Mouse (Mus musculus) frontal cortex, postnatal 14 days (tissue): Measurements from ENCODE around the gene Bcas3.
"Not testable (repeated sequence)": the region's sequence is repeated elsewhere in the genome, so short reads cannot be mapped to it uniquely, and the experiment has no call there.

ENCODE experiments used
- DNase-seq, 2 experiments: peaks; one replicate each; pipeline ENCODE4 v3.0.0; 2022; ENCODE audit warnings: low spot score in 2 of 2

Gene Bcas3

DNA sequence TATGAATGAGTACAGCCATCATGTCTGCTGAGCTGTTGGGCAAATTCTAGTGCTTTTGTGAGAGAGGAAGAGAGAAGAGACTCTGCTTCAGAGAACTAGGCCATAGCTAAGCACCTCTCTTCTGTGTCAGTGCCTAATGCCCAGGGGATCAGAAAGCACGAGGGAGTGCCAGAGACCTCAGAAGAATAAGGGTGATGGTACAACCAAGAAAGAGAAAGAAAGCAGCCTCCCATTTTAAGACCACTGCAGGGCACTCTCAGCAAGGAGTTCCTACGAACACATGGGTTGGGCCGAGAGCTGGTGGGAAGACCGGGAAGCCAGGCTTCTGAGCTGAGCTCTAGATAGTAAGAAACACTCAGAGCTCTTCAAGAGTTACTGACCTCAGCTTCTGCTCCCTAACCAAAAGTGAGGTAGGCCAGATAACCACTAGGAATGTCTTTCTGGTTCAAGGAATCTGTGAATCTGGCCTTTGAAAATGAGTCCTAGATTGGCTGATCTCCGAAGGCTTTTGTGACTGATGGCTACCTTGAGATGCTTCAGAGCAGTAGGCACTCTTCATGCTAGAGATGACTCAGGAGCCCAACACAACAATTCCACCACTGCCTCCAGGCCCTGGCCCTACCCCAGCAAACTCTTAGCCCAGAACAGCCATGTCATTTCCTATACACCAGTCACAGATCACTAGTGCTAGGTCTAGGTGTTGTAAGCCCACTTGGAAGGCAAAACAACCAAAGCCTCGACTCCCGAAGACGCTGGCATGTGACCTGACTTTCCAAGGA is 359.2 kb downstream of the Bcas3 start:
- DNase-seq: no peak

DNA sequence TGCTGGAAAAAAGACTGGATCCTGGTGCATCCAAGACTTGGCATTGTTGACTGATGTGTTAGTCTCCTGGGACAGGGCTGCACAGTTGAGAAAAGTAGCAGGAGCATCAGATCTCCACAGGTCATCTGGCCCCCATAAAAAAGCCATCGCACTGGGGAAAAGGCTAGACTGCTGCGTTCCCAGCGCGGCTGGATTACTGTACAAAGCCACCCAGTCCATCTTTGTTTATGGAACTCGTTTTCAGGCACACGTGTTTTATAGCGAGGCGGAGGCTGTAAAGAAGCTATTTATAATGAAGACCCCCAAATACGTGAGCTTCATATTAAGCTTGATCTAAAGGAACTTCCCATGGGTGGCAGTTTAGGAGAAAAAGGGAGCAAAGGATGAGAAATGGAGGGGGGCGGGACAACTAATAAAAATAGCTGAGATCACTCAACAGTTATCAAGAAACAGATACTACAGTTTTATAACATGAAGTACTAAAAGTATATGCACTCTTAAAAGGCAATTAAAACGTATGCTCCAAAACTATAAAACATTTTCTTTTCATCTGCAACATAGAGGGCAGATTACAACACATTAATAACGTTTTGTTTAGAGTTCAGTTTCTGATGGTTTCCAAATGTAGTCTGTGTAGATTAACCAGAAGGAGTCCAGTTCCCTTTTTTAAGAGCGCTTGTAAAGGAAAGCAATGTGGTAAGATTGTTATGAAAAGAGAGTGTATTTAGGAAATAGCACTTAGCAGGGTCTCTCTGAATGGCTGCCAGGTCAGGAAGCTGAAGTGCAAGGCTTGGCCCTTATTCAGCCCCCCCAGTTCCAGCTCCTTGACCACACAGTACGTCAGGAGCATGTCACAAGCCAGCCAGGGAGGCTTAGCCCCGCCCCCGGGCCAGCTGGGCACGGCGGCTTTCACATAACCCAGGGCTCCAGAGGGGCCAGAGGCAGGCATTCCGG is 360.2 kb downstream of the Bcas3 start:
- no peak for DNase-seq

DNA sequence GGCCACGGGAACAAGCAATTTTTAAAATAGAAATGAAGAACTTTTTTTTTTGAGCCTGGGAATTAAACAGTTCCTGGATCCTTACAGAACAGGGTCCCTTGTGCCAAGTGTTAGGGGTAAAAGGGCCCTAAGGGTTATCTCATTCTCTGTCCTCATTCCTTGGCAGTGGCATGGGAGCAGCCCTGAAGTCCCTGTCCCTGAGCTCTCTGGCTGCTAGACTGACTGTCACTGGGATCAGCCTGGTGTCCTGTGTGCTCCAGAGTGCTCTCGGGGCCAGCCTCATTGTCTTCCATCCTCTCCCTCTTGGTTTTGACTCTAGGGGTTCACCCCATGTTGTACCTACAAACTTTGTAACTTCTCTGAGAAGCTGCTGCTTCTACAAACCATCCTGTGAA is 360.8 kb downstream of the Bcas3 start:
- no peak for DNase-seq

DNA sequence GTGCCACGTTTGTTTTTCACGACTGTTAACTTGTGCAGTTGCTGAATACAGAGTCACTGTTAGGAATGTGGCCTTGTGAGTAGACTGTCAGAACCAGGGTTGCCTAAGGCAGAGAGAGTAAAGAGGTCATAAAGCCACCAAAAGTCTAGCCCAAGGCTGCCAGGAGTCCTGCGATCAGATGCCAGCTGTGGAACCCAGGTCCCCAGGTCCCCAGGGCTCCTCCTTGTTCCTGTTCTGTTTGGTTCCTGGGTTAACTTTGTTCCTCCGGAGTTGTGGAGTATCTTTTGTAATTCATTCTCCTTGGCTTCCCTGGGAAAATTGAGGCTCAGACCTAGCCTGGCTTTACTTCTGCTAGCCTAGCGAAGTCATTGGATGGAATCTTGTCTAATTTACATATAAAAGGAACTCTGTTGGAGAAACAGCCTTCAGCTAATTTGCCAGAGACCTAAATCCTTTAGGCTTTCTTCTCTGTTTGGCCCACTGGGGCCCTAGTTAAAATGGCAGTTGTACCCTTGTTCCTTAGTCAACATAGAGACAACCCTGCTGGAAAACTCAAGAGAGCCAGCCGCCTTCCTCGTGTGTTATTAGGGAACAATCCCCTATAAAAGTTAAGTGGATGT is 361.5 kb downstream of the Bcas3 start:
- DNase-seq: no peak

DNA sequence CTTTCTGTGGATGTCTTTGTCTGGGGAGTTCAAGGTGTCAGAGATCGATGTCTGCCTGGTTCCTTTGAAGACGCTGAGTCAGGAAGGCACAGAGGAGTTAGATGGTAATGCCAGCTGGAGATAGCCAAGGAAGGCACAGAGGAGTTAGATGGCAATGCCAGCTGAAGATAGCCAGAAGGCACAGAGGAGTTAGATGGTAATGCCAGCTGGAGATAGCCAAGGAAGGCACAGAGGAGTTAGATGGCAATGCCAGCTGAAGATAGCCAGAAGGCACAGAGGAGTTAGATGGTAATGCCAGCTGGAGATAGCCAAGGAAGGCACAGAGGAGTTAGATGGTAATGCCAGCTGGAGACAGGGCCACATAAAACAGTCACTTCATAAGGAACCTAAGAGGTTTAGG is 363.8 kb downstream of the Bcas3 start:
- not testable (repeated sequence) for DNase-seq

DNA sequence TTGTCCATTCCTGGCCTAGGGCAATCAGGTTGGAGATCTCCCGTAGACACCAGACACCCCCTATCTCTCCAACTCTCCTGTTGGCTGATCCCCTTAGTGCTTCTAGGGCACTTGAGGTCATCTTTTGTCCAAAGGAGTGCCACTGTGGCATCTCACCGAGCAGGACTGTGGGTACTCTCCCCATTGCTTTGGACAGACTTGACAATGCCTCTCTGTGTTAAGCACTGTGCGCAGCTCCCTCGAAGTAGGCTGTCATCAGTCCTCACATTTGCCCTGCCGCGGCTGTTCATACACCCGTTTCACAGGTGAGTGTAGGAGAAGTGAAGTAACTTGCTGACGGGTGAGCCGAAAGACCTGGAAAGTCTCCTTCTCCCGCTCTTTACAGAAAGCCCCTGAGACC is 366.1 kb downstream of the Bcas3 start:
- DNase-seq: no peak

DNA sequence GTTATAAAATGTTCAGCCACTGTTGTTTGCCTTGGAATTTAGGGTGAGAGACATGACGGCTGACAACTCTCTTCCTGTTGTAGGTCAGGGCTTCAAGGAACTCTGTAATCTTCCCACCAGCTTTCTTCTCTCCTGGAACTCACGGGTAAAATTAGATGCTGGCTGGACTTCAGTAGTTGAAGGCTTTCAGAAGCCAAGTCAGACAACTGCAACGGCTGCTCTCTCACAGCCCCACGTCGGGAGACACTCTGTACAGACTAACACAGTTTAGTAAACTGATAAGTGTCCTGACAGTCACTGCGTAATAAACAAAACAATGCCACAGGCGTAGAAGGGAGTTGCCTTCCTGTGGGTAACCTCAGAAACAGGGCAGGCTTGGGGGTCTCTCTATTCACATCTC is 366.8 kb downstream of the Bcas3 start:
- no peak for DNase-seq

DNA sequence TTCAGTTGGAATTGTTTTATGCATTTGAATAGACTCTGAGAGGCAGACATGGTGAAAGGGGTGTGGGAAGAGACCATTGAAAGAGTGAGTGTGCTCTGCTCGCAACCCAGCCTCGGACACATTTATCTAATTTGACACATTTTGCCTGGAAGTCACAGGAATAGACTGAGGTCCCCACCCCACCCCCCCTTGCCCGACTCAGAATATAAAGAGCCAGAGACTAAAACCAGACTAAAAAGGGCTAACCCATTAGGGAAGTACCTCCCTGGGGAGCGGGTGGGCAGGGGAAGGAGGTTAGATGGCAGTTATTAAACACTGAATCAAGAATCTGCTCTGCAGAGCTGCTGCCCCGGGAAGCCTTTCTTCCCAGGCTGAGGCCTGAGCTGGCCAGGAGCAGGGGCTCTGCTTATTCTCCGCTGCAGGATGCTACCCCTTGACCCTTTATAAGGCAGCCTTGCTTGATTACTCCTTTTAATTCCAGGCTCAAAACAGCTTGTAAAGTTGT is 367.4 kb downstream of the Bcas3 start:
- DNase-seq: no peak

DNA sequence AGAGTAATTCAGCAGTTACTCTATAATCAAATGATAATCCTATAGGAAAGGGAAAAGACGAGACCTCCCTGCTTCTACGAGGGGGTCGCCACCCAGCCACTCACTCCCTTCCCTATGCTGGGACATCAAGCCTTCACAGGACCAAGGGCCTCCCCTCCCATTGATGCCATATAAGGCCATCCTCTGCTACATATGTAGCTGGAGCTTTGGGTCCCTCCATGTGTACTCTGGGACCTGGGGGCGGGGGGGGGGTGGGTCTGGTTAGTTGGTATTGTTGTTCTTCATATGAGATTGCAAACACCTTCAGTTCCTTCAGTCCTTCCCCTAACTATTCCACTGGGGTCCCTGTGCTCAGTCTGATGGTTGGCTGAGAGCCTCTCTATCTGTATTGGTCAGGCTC is 369.0 kb downstream of the Bcas3 start:
- no peak for DNase-seq

DNA sequence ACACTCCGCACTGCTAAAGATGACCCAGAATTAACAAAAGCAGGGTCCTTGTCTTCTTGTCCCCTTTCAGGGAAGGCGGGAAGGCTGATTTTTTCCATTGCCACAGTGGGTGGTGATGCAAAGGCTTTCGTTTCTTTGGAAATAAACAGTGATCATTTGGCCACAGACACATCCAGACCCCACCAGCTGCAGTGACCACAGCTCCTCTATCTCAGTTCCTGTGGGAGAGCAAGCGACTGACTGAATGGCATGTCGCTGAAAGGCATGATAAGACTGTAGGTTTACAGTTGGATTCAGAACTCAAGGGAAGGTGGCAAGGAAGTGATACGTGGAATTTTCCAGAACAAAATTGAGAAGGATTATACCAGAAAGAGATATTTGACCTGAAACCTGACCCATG is 371.2 kb downstream of the Bcas3 start:
- no peak for DNase-seq

DNA sequence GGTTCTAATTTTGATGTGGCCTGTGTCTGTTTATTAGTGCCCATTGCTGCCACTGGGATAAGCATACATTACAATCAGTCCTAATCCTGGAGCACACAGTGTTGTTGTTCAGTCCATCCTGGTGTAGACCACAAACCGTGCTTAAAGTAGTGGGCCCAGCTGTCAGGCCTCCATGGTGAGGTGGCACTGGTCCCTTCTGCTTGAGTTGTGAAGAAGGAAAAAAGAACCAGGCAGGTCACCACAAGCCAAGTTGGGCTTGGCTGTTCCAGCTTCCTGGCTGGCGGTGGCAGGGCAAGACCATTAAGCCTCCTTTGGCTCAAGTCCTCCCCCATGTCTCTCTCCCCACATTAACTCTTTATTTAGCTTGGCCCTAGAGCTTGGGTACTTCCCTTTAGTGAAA is 376.8 kb downstream of the Bcas3 start:
- DNase-seq: no peak

DNA sequence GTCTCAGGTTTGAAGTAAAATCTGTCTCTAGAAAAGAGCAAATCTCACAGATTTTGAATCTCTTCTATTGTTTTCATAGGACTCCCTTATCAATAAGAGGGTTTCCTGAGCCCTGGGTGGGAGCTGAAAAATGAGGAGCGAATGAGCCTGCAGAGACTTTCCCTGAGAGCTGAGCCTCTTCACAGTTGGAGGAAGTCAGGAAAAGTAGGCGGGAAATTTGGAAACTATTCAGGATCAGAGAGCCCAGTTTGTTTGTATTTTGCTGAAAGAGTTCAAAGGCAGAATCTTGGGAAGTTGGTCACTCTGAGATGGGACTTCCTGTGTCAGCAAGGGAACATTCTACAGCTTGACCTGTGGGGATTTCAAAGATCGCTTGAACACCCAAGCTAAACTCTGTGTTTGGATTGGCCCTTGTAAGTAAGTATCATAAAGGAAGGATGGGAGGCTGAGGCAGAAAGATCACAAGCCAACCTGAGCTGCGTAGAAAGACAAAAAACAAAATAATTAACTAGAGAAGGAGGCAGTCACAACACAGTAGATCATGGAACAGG is 379.6 kb downstream of the Bcas3 start:
- no peak for DNase-seq

DNA sequence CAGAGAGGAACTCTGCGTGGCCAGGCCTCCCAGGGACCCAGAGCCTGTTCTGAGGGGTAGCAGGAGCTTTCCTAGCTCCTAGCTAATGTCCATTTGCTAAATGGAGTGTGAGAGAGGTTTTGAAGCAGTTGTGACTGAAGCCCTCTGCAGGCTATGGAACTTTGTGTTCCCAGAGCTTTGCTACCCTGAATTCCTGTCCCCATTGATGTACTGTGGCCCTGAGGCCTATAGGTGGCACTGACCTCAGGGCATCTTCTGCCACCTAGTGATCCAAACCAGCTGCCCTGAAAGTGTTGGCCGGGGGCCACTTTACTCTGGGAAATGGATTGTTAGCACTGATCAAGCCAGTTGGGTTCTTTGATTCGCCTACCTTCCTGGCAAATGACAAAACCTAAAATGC is 380.6 kb downstream of the Bcas3 start:
- DNase-seq: no peak

DNA sequence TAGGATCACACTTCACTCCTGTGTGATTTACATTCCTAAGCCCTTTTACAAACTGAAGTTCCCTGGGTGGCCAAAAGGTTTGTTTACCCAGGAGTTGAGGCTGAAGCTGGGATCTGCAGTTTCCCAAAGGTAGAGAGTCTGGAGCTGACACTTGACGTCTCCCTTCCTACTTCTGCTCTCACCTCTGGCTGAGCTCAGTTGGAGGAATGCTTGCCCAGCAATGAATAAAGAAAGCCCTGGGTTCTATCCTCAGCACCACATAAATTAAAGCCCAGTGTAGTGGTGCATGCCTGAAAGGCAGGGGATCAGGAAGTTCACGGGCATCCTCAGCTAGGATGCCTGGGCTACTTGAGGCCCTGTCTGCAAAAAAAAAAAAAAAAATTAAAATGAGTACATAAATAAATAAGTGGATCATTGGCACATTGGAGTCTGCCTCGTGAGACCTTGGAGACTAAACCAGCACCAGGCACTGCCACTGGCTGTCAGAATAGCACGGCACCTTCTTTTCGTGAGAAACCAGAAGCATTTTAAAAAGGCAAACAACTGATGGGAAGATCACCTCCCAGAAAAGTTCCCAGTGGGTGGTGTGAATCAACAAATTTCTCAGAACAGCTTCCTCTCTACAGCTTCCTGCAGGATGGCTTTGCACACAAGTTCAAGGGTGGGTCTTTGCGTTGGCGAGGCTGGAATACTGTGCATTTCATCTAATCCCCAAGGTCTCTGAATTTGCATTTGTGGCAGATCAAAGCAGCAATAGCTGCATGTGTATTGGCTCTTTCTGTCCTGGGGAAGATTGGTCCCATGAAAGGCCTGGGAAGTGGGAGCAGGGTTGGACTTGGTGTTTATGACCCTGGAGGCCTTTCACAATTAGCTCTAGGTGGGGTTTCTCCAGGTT is 381.6 kb downstream of the Bcas3 start:
- no peak for DNase-seq

DNA sequence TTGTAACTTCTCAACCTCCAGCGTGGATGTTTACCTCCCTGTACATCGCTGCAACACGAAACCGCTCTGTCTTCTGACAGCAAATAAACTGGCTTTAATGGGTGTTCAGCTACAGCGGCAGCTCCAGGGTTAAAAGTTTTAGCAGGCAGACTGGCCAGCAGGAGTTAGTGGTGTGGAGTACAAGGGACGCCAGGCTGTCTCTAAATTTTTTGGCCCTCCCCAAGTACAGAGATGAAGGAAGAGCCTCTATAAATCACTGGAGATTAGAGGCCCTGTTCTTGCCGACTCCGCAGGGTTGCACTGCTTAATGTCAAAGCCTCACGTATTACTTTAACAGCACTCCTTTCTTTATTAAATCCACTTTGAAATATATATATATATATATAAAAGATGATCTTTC is 384.3 kb downstream of the Bcas3 start:
- no peak for DNase-seq

DNA sequence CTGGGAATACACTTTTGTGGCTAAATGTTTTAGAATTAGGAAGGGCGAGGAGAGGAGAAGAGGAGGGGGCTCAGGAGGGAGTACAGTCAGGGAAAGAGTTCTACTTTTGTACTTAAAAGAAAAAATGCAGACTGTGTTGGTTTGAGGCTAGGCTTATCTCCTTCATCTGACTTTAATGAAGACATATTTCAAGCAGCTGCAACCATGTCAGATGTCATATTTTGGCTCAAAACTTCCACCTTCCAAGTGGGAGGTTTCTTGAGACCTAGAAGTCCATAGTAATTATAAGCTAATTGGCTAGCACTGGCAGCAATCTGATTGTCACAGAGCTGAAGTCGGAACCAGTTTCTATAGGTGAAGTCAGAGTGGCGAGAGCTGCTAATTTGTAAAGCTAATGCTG is 384.9 kb downstream of the Bcas3 start:
- DNase-seq: no peak

DNA sequence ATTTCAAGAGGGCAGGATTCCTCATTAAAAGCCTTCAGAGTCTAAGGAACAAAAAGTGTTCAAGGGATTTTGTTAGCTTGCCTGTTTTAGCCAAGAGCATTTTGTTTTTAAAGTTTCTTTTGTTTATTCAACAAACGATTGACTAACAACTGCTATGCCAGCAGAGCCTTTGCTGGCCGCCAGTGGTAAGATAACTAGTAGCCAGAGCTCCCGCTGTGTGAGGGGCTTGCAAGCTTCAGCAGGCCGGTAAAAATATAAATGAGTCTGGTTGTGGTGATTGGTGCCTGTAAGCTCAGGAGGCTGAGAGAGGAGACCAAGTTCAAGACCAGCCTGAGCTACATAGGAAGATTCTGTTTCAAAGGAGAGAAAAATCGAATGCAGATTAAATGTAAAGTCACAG is 385.6 kb downstream of the Bcas3 start:
- no peak for DNase-seq

DNA sequence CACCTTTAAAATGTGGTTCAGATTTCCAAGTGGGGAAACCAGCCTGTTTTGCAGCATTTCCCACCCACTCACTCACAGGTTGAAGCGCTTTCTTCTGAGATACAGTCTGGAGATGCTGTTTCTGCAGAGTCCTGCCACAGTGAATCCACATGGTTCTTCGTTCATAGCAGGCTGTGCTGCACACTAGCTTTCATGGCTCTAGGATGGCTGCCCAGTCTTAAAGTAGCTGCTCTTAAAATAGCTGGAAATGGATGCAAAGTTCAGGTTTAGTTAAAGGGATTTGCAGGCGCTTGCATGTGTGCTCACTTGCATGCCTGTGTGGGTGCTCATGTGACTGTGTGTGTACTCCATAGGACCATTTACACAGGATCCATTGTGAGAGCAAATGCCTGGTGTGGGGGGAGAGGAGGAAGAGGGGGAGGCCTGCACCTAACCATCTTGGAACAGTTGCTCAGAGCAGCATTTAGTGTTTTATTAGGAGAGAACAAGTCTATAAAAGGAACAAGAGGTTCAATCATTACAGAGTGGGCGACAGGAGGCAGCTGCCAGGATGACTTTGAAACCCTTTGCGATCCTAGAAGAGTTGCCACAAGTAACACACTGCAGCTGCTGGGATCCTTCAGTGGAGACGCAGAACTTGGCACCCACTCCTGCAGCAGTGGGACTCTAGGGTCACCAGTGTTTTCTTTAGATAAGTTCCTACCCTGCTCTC is 386.5 kb downstream of the Bcas3 start:
- DNase-seq: peak in 1 of 2 experiments; percentile 22

DNA sequence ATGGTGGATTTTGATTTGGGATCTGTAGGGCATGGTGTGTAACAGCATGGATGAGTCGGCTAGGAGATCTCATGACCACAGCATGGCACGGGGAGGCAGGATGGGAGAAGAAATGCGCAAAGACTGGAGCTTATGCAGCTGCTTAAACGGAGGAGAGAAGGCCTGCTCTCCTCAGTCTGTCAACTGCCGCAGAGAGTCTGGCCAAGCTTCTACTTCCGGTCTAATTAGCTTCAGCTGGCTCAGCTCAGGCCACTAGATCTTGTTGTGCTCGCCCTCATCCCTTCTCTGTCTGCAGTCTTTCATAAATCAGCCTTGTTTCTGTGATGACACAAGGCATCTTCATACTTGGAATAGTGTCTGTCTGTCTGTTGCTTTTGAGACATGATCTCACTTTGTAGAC is 393.4 kb downstream of the Bcas3 start:
- DNase-seq: no peak

DNA sequence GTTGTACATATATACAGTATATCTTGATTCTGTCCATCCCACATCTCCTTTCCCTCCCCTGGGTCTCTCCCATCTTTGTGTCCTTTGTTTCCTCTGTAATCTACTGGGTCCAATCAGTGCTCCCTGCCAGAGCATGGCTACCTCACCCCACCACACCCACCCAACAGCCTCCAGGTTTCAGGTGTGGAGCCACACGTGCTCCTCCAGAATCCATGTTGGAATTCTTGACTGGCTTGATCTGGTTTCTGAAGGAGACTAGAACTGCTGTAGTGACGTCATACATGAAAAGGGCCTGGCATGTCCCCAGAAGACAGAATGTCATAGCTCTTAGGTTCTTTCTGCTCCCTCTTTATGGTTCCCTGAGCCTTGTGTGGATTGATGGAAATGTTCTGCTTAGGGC is 395.9 kb downstream of the Bcas3 start:
- DNase-seq: no peak
